Mouse (Mus musculus): ENCODE measurements around the gene Hoxb8.

Gene Hoxb8

GRCm38 (mm10) chr11:96292565-96293301, 11.0 kb downstream of the Hoxb8 start:
- Histone ChIP-seq H3K4me1 (replicated peaks; ENCODE audit: low read depth, low read length) (peaks cover 44% of the 10 kb centered on the region), H3K9me3 (ENCODE audit: low read length) (no peaks in the 10 kb centered on the region), H3K36me3 (ENCODE audit: insufficient read depth, low read length) (no peaks in the 10 kb centered on the region), H3K4me3 (replicated peaks; ENCODE audit: low read length) (peak overlapping the region; percentile 13; the same call in 1 of the 2 replicates), H3K27me3 (ENCODE audit: insufficient read depth, low read length) (peaks cover 99% of the 10 kb centered on the region)
- no peak for TF ChIP-seq POU5F1 (IDR thresholded peaks at IDR 0.05; ENCODE audit: borderline replicate concordance, low read length)
- no peak for TF ChIP-seq NANOG (IDR thresholded peaks at IDR 0.05; ENCODE audit: borderline replicate concordance, low read length)
- TF ChIP-seq CTCF (conservative IDR thresholded peaks at IDR 0.05; ENCODE audit: low read length): no peak

GRCm38 (mm10) chr11:96293302-96293921, 11.7 kb downstream of the Hoxb8 start:
- peaks cover 99% of the 10 kb centered on the region for H3K27me3 ChIP-seq (ENCODE audit: insufficient read depth, low read length)
- TF ChIP-seq POU5F1 (IDR thresholded peaks at IDR 0.05; ENCODE audit: borderline replicate concordance, low read length) (no peak), CTCF (conservative IDR thresholded peaks at IDR 0.05; ENCODE audit: low read length) (no peak), NANOG (IDR thresholded peaks at IDR 0.05; ENCODE audit: borderline replicate concordance, low read length) (no peak)
- H3K36me3 ChIP-seq (ENCODE audit: insufficient read depth, low read length): no peaks in the 10 kb centered on the region
- H3K4me1 ChIP-seq (replicated peaks; ENCODE audit: low read depth, low read length): peaks cover 43% of the 10 kb centered on the region
- H3K4me3 ChIP-seq (replicated peaks; ENCODE audit: low read length): peak overlapping the region; percentile 13; the same call in 1 of the 2 replicates
- no peaks in the 10 kb centered on the region for H3K9me3 ChIP-seq (ENCODE audit: low read length)

GRCm38 (mm10) chr11:96294245-96295091, 12.8 kb downstream of the Hoxb8 start:
- no peak overlapping the region for H3K4me3 ChIP-seq (replicated peaks; ENCODE audit: low read length)
- no peaks in the 10 kb centered on the region for H3K36me3 ChIP-seq (ENCODE audit: insufficient read depth, low read length)
- peaks cover 50% of the 10 kb centered on the region for H3K4me1 ChIP-seq (replicated peaks; ENCODE audit: low read depth, low read length)
- TF ChIP-seq CTCF (conservative IDR thresholded peaks at IDR 0.05; ENCODE audit: low read length) (peak; percentile 61), POU5F1 (IDR thresholded peaks at IDR 0.05; ENCODE audit: borderline replicate concordance, low read length) (no peak)
- peaks cover 99% of the 10 kb centered on the region for H3K27me3 ChIP-seq (ENCODE audit: insufficient read depth, low read length)
- H3K9me3 ChIP-seq (ENCODE audit: low read length): no peaks in the 10 kb centered on the region

- peaks cover 99% of the 10 kb centered on the region for H3K27me3 ChIP-seq (ENCODE audit: insufficient read depth, low read length)
- TF ChIP-seq NANOG (IDR thresholded peaks at IDR 0.05; ENCODE audit: borderline replicate concordance, low read length) (no peak), POU5F1 (IDR thresholded peaks at IDR 0.05; ENCODE audit: borderline replicate concordance, low read length) (no peak), CTCF (conservative IDR thresholded peaks at IDR 0.05; ENCODE audit: low read length) (no peak)
- H3K4me3 ChIP-seq (replicated peaks; ENCODE audit: low read length): peak overlapping the region; percentile 17; the same call in 1 of the 2 replicates
- H3K4me1 ChIP-seq (replicated peaks; ENCODE audit: low read depth, low read length): peaks cover 58% of the 10 kb centered on the region
- H3K9me3 ChIP-seq (ENCODE audit: low read length): no peaks in the 10 kb centered on the region
- H3K36me3 ChIP-seq (ENCODE audit: insufficient read depth, low read length): no peaks in the 10 kb centered on the region
Measured at GRCm38 (mm10) chr11:96295092-96295835, 13.6 kb downstream of the Hoxb8 start.

- TF ChIP-seq POU5F1 (IDR thresholded peaks at IDR 0.05; ENCODE audit: borderline replicate concordance, low read length): no peak
- no peak for TF ChIP-seq NANOG (IDR thresholded peaks at IDR 0.05; ENCODE audit: borderline replicate concordance, low read length)
- TF ChIP-seq CTCF (conservative IDR thresholded peaks at IDR 0.05; ENCODE audit: low read length): no peak
- Histone ChIP-seq H3K9me3 (ENCODE audit: low read length) (no peaks in the 10 kb centered on the region), H3K4me1 (replicated peaks; ENCODE audit: low read depth, low read length) (peaks cover 65% of the 10 kb centered on the region), H3K36me3 (ENCODE audit: insufficient read depth, low read length) (no peaks in the 10 kb centered on the region), H3K27me3 (ENCODE audit: insufficient read depth, low read length) (peaks cover 100% of the 10 kb centered on the region), H3K4me3 (replicated peaks; ENCODE audit: low read length) (no peak overlapping the region)
Measured at GRCm38 (mm10) chr11:96296997-96297396, 15.3 kb downstream of the Hoxb8 start.

- Histone ChIP-seq H3K36me3 (ENCODE audit: insufficient read depth, low read length) (no peaks in the 10 kb centered on the region), H3K9me3 (ENCODE audit: low read length) (no peaks in the 10 kb centered on the region), H3K4me3 (replicated peaks; ENCODE audit: low read length) (no peak overlapping the region), H3K27me3 (ENCODE audit: insufficient read depth, low read length) (peaks cover 100% of the 10 kb centered on the region), H3K4me1 (replicated peaks; ENCODE audit: low read depth, low read length) (peaks cover 67% of the 10 kb centered on the region)
- TF ChIP-seq CTCF (conservative IDR thresholded peaks at IDR 0.05; ENCODE audit: low read length) (no peak), NANOG (IDR thresholded peaks at IDR 0.05; ENCODE audit: borderline replicate concordance, low read length) (no peak), POU5F1 (IDR thresholded peaks at IDR 0.05; ENCODE audit: borderline replicate concordance, low read length) (no peak)
Measured at GRCm38 (mm10) chr11:96297428-96297827, 15.7 kb downstream of the Hoxb8 start.

- H3K9me3 ChIP-seq (ENCODE audit: low read length): no peaks in the 10 kb centered on the region
- TF ChIP-seq CTCF (conservative IDR thresholded peaks at IDR 0.05; ENCODE audit: low read length) (no peak), POU5F1 (IDR thresholded peaks at IDR 0.05; ENCODE audit: borderline replicate concordance, low read length) (no peak), NANOG (IDR thresholded peaks at IDR 0.05; ENCODE audit: borderline replicate concordance, low read length) (no peak)
- H3K36me3 ChIP-seq (ENCODE audit: insufficient read depth, low read length): no peaks in the 10 kb centered on the region
- no peak overlapping the region for H3K4me3 ChIP-seq (replicated peaks; ENCODE audit: low read length)
- peaks cover 67% of the 10 kb centered on the region for H3K4me1 ChIP-seq (replicated peaks; ENCODE audit: low read depth, low read length)
- H3K27me3 ChIP-seq (ENCODE audit: insufficient read depth, low read length): peaks cover 100% of the 10 kb centered on the region
Measured at GRCm38 (mm10) chr11:96297968-96298635, 16.4 kb downstream of the Hoxb8 start.
